ENCODE assay signal across 8 mouse cellular contexts in the genomic region with DNA sequence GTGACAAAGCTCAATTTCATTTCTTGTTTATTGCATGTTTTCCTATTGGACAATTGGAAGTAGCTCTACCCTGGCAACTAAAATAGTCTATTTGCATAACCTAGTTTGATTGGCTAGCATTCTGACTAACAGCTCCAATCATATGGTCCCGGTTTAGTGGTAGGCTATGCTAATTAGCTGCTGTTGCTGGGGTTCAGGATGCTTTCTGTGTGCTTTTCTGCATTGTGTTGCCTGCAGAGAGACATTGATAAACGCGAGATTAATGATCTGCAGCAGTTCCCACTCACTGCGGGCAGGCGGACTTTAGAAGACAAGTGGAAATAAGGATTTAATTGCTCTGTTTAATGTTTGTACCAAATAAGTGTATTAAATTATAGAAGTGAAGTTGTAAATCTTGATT.
DNase-seq lines count a peak whose midpoint lies in the region; ATAC-seq lines count a peak whose summit lies in the region.

No protein-coding gene starts in this region.

- no peak overlapping the region; the same call in 1 of the 2 replicates for H3K27ac ChIP-seq in forebrain, embryonic 11.5 days (ENCODE audit: low read depth, low read length)
- H3K27ac ChIP-seq in midbrain, embryonic 14.5 days (replicated peaks; ENCODE audit: low read depth, low read length) = peak overlapping the region; percentile 60; the same call in 1 of the 2 replicates

- H3K27me3 ChIP-seq in forebrain, embryonic 11.5 days (ENCODE audit: control insufficient read depth, insufficient read depth, low read length) = no peaks in the 10 kb centered on the region
- H3K27me3 ChIP-seq in midbrain, embryonic 14.5 days (ENCODE audit: control insufficient read depth, insufficient read depth, low read length) = no peaks in the 10 kb centered on the region

- H3K9ac ChIP-seq in forebrain, embryonic 11.5 days (ENCODE audit: low read length) = no peak overlapping the region
- no peak overlapping the region for H3K9ac ChIP-seq in midbrain, embryonic 14.5 days (replicated peaks; ENCODE audit: low read length)

- intact Hi-C loops in heart, postnatal 14 days (cut with DNase I) = no loop called here
- intact Hi-C loops in left cerebral cortex, postnatal 25 days (cut with DNase I) = no loop called here

- no peaks in the 10 kb centered on the region for H3K36me3 ChIP-seq in forebrain, embryonic 11.5 days (ENCODE audit: control insufficient read depth, insufficient read depth, low read length)
- no peaks in the 10 kb centered on the region for H3K36me3 ChIP-seq in midbrain, embryonic 14.5 days (ENCODE audit: control insufficient read depth, insufficient read depth, low read length)

- no peaks in the 10 kb centered on the region for H3K9me3 ChIP-seq in forebrain, embryonic 11.5 days (ENCODE audit: control insufficient read depth, low read length)
- no peaks in the 10 kb centered on the region for H3K9me3 ChIP-seq in midbrain, embryonic 14.5 days (ENCODE audit: control insufficient read depth, low read length)

- no peak overlapping the region for H3K4me3 ChIP-seq in forebrain, embryonic 11.5 days (ENCODE audit: low read depth, low read length)
- H3K4me3 ChIP-seq in midbrain, embryonic 14.5 days (replicated peaks; ENCODE audit: low read depth, low read length) = no peak overlapping the region

- DNase-seq in heart, adult 11 months = peak; percentile 96
- no peak for DNase-seq in heart, postnatal 14 days
- DNase-seq in c-Kit-positive CD71-positive TER-119-negative erythroid progenitor cells, embryonic 14.5 days (ENCODE audit: low read depth) = peak; percentile 77
- DNase-seq in forebrain, embryonic 11.5 days (ENCODE audit: low spot score) = peak; percentile 61
- peak; percentile 61 for DNase-seq in hindlimb bud, embryonic 11.5 days (ENCODE audit: extremely low spot score, low read depth, low spot score)
- DNase-seq in left cerebral cortex, postnatal 25 days (ENCODE audit: low spot score in 2 of 2) = peak; percentile 36 to 75
- DNase-seq in midbrain, embryonic 14.5 days = peak; percentile 84
- peak; percentile 16 to 31 for DNase-seq in thymus, postnatal 36 days

- H3K4me2 ChIP-seq in forebrain, embryonic 11.5 days (ENCODE audit: low read depth, low read length, severe bottlenecking) = no peak overlapping the region
- peak overlapping the region; percentile 21; the same call in 1 of the 2 replicates for H3K4me2 ChIP-seq in midbrain, embryonic 14.5 days (ENCODE audit: low read length)

- ATAC-seq in forebrain, embryonic 11.5 days (replicated peaks; ENCODE audit: low FRiP score) = peak; percentile 96
- ATAC-seq in midbrain, embryonic 14.5 days (ENCODE audit: low FRiP score, low TSS enrichment) = peak; percentile 92

- H3K4me1 ChIP-seq in forebrain, embryonic 11.5 days (replicated peaks; ENCODE audit: control insufficient read depth, insufficient read depth, low read length) = peaks cover 1% of the 10 kb centered on the region; the same call in 1 of the 2 replicates
- peaks cover 26% of the 10 kb centered on the region; the same call in 1 of the 2 replicates for H3K4me1 ChIP-seq in midbrain, embryonic 14.5 days (ENCODE audit: control insufficient read depth, insufficient read depth, low read length)

- 22% methylated on average over 5 of the region's 5 CpGs for WGBS in forebrain, embryonic 11.5 days
- 5% methylated on average over 5 of the region's 5 CpGs for WGBS in midbrain, embryonic 14.5 days

Comparison
In these comparisons a context has a peak if more than half of its experiments do, and no peak if none do; other contexts are left out.
1. DNase-seq: peak in heart, adult 11 months (single experiment), c-Kit-positive CD71-positive TER-119-negative erythroid progenitor cells, embryonic 14.5 days (single experiment), forebrain, embryonic 11.5 days (single experiment), hindlimb bud, embryonic 11.5 days (single experiment), left cerebral cortex, postnatal 25 days (2 of 2), midbrain, embryonic 14.5 days (single experiment) and thymus, postnatal 36 days (2 of 2); none in heart, postnatal 14 days (0 of 2).